Mouse (Mus musculus) neural tube, embryonic 15.5 days (tissue): Measurements from ENCODE around the gene Tvp23a. TPM values are rescaled to one million over a fixed set of nuclear protein-coding genes. Genes with fewer than 3 reads are reported as not detected.

ENCODE experiments used
- ATAC-seq: fragments of 200-750 bp; cut with Nextera tagmentation; 2 replicates; pipeline ENCODE4 v1.8.0; 2017; ENCODE audit warnings: mild to moderate bottlenecking, moderate TSS enrichment, moderate library complexity; ENCODE audit not compliant: low FRiP score
- H3K27ac ChIP-seq: fragments of 300-500 bp; sonication (generic); replicated peaks from 2 replicates; pipeline ENCODE4 v1.5.1; 2015; ENCODE audit warnings: mild to moderate bottlenecking, inconsistent platforms
- H3K27me3 ChIP-seq: fragments of 300-500 bp; sonication (generic); replicated peaks from 2 replicates; pipeline ENCODE4 v1.6.1; 2015; ENCODE audit warnings: inconsistent platforms
- H3K36me3 ChIP-seq: fragments of 300-500 bp; sonication (generic); 2 replicates; pipeline ENCODE4 v1.6.1; 2015; ENCODE audit warnings: inconsistent platforms
- H3K4me1 ChIP-seq: fragments of 300-500 bp; sonication (generic); 2 replicates; pipeline ENCODE4 v1.6.1; 2015; ENCODE audit warnings: inconsistent platforms
- H3K4me2 ChIP-seq: fragments of 300-500 bp; sonication (generic); 2 replicates; pipeline ENCODE4 v1.6.1; 2015; ENCODE audit warnings: inconsistent platforms, mild to moderate bottlenecking, moderate library complexity
- H3K4me3 ChIP-seq: fragments of 300-500 bp; sonication (generic); replicated peaks from 2 replicates; pipeline ENCODE4 v1.5.1; 2015; ENCODE audit warnings: mild to moderate bottlenecking, inconsistent platforms
- H3K9ac ChIP-seq: fragments of 300-500 bp; sonication (generic); replicated peaks from 2 replicates; pipeline ENCODE4 v1.6.1; 2015; ENCODE audit warnings: mild to moderate bottlenecking, inconsistent platforms
- H3K9me3 ChIP-seq: fragments of 300-500 bp; sonication (generic); replicated peaks from 2 replicates; pipeline ENCODE4 v1.6.1; 2016; ENCODE audit warnings: inconsistent platforms
- WGBS: fragments of 180-500 bp; shearing (Covaris S2); methylation state at CpG from one replicate; pipeline ENCODE4 v1.1.7; 2015; ENCODE audit warnings: mixed read lengths; 5-methylcytosine and 5-hydroxymethylcytosine counted together
- polyA plus RNA-seq: library from polyadenylated mRNA; unstranded; fragments of >200 nt; fragmentation: Nextera tagmentation; extraction: Ambion mirVana; gene quantifications from 2 replicates; pipeline ENCODE4 v1.2.1, GENCODE M21; 2015

The Tvp23a gene
- polyA plus RNA-seq, 1 experiment from 2014 or later: 48.9 TPM

GRCm38 (mm10) chr16:10385261-10385660, 61.9 kb downstream of the Tvp23a start:
- Histone ChIP-seq H3K9me3 (no peaks in the 10 kb centered on the region), H3K4me1 (no peaks in the 10 kb centered on the region), H3K27me3 (no peaks in the 10 kb centered on the region), H3K4me2 (no peak overlapping the region), H3K36me3 (no peaks in the 10 kb centered on the region), H3K9ac (no peak overlapping the region), H3K4me3 (no peak overlapping the region), H3K27ac (no peak overlapping the region)
- WGBS: 78% methylated on average over 12 of the region's 12 CpGs
- ATAC-seq: no peak

GRCm38 (mm10) chr16:10384544-10384943, 62.6 kb downstream of the Tvp23a start:
- ATAC-seq: no peak
- Histone ChIP-seq H3K4me3 (no peak overlapping the region), H3K4me1 (no peaks in the 10 kb centered on the region), H3K9ac (no peak overlapping the region), H3K4me2 (no peak overlapping the region), H3K36me3 (no peaks in the 10 kb centered on the region), H3K27ac (no peak overlapping the region), H3K9me3 (no peaks in the 10 kb centered on the region), H3K27me3 (no peaks in the 10 kb centered on the region)
- 66% methylated on average over 3 of the region's 3 CpGs for WGBS

- H3K36me3 ChIP-seq: no peaks in the 10 kb centered on the region
- no peaks in the 10 kb centered on the region for H3K27me3 ChIP-seq
- H3K9ac ChIP-seq: no peak overlapping the region
- no peak overlapping the region for H3K4me3 ChIP-seq
- H3K4me2 ChIP-seq: peak overlapping the region; percentile 13; the same call in 1 of the 2 replicates
- H3K9me3 ChIP-seq: no peaks in the 10 kb centered on the region
- no peak overlapping the region for H3K27ac ChIP-seq
- ATAC-seq: no peak
- no peaks in the 10 kb centered on the region for H3K4me1 ChIP-seq
- WGBS: 38% methylated on average over 8 of the region's 8 CpGs
Measured at GRCm38 (mm10) chr16:10384060-10384497, 63.1 kb downstream of the Tvp23a start.

- no peaks in the 10 kb centered on the region for H3K36me3 ChIP-seq
- H3K9me3 ChIP-seq: no peaks in the 10 kb centered on the region
- ATAC-seq: no peak
Measured at GRCm38 (mm10) chr16:10379531-10379930, 67.6 kb downstream of the Tvp23a start.

GRCm38 (mm10) chr16:10377286-10377685, 69.9 kb downstream of the Tvp23a start:
- no peak overlapping the region for H3K27ac ChIP-seq
- H3K36me3 ChIP-seq: no peaks in the 10 kb centered on the region
- peaks cover 9% of the 10 kb centered on the region for H3K4me1 ChIP-seq
- 31% methylated on average over 1 of the region's 1 CpGs for WGBS
- H3K9ac ChIP-seq: no peak overlapping the region
- no peaks in the 10 kb centered on the region for H3K27me3 ChIP-seq
- H3K4me2 ChIP-seq: no peak overlapping the region
- no peaks in the 10 kb centered on the region for H3K9me3 ChIP-seq
- no peak overlapping the region for H3K4me3 ChIP-seq
- ATAC-seq: no peak

More at GRCm38 (mm10) chr16:10379531-10379930, 67.6 kb downstream of the Tvp23a start:
- H3K9ac ChIP-seq: no peak overlapping the region
- no peak overlapping the region for H3K4me3 ChIP-seq
- H3K4me2 ChIP-seq: no peak overlapping the region
- peaks cover 6% of the 10 kb centered on the region for H3K4me1 ChIP-seq
- no peaks in the 10 kb centered on the region for H3K27me3 ChIP-seq
- WGBS: 73% methylated on average over 2 of the region's 2 CpGs
- no peak overlapping the region for H3K27ac ChIP-seq

DNA sequence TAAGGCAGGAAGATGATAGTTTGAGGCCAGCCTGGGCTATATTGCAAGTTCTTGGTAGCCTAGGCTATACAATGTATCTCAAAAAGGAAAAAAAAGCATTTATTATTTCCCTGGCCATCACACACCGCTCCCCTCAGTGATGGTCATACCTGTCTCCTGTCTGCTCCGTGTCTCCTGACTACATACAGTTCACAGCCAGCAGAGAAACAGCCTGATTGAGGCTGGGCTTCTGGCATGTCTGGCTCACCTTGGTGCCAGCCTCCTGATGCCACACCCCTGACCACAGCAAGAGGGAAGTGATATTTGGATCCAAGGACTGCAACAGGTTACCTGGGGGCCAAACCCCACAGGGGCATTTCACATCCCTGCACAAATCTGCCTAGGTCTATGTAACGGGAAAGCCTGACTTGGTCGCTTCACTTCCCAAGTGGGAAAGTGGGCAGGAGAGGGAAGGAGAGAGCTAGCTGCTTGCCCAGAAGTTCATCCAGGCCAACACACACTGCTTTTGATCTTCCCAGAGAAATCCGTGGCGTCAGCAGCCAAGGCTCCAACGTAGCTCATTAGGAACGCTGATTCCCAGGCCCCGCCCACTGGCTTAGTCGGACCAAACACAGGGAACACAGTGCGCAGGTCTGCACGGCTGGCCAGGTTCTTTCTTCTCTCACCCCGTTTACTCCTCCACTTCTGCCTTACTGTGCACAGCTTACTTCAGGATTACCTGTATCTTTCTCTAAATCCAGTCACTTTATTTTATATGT, 72.7 kb downstream of the Tvp23a start:
- Histone ChIP-seq H3K27ac (no peak overlapping the region), H3K9ac (no peak overlapping the region), H3K36me3 (no peaks in the 10 kb centered on the region), H3K27me3 (no peaks in the 10 kb centered on the region), H3K4me3 (peak overlapping the region; percentile 19; the same call in 1 of the 2 replicates), H3K4me2 (peak overlapping the region; percentile 52), H3K9me3 (no peaks in the 10 kb centered on the region), H3K4me1 (peaks cover 9% of the 10 kb centered on the region)
- 31% methylated on average over 13 of the region's 13 CpGs for WGBS
- ATAC-seq: peak; percentile 56

DNA sequence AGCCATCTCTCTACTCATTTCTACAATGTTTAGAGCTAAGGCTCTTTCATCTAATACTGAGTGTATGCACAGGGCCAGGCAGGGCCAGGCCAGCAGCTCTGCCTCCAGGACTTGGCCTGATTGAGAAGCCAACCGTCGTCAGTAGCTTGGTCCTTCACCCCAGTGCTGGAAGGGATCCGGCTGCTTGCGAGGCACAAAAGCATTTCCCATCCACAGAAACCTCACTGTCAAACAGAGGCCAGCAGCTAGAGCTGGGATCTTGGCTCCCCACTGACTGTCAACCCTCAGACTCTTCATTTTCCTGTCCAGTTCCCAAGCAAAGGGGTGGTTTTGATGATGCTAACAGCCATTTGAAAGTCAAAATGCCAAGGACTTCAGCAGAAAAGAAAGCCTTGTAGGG, 74.8 kb downstream of the Tvp23a start:
- H3K4me1 ChIP-seq: peaks cover 9% of the 10 kb centered on the region
- ATAC-seq: no peak
- no peak overlapping the region for H3K4me3 ChIP-seq
- no peak overlapping the region for H3K27ac ChIP-seq
- no peak overlapping the region for H3K9ac ChIP-seq
- H3K4me2 ChIP-seq: no peak overlapping the region
- WGBS: 83% methylated on average over 4 of the region's 4 CpGs
- H3K36me3 ChIP-seq: no peaks in the 10 kb centered on the region
- H3K27me3 ChIP-seq: no peaks in the 10 kb centered on the region
- H3K9me3 ChIP-seq: no peaks in the 10 kb centered on the region

Other genes starting within 250 kb of the Tvp23a start
- gene Emp2, start 133.4 kb downstream of the Tvp23a start, polyA plus RNA-seq: 17.2 and 20.5 TPM in 2 replicates
- 19.9 and 25.6 TPM in 2 replicates for gene Tekt5, start 51.9 kb downstream of the Tvp23a start, polyA plus RNA-seq
- 49.8 and 55.7 TPM in 2 replicates for gene Nubp1, start 35.4 kb downstream of the Tvp23a start, polyA plus RNA-seq
- gene Ciita, start 32.7 kb upstream of the Tvp23a start, polyA plus RNA-seq: 0.47 and 3.4 TPM in 2 replicates
- gene Dexi, start 95.7 kb upstream of the Tvp23a start, polyA plus RNA-seq: 17.4 and 18.3 TPM in 2 replicates
- 62.6 and 71.6 TPM in 2 replicates for gene Clec16a, start 98.0 kb upstream of the Tvp23a start, polyA plus RNA-seq